Mouse (Mus musculus): ENCODE results near the gene Zfp800. TPM values are rescaled to one million over a fixed set of nuclear protein-coding genes. Genes with fewer than 3 reads are reported as not detected.

The Zfp800 gene
- 27.9 and 29.8 TPM in 2 replicates for total RNA-seq (2023)

GRCm38 (mm10) chr6:28397681-28398203 lies at the start of gene Zfp800:
TSS of gene Zfp800 (minus strand) at chr6:28398005.

GRCm38 (mm10) chr6:28428290-28428689 lies 30.5 kb upstream of the Zfp800 start, which contains the start of gene Gcc1:
TSS of gene Gcc1 (minus strand) at chr6:28428390.

GRCm38 (mm10) chr6:28427096-28427839 lies 29.5 kb upstream of the Zfp800 start, which contains the start of gene Fscn3:
TSS of gene Fscn3 (plus strand) at chr6:28427789.

GRCm38 (mm10) chr6:28423313-28423712 lies 25.5 kb upstream of the Zfp800 start, which contains the start of gene Arf5:
TSS of gene Arf5 (plus strand) at chr6:28423560.

Other genes starting within 250 kb of the Zfp800 start
- gene Arf5, start 25.6 kb upstream of the Zfp800 start, total RNA-seq (2023), result 154 and 176 TPM in 2 replicates
- 0.32 TPM in 1 of 2 replicates, not detected in the other for gene Fscn3, start 29.8 kb upstream of the Zfp800 start, total RNA-seq (2023)
- 21.9 and 29.8 TPM in 2 replicates for gene Gcc1, start 30.4 kb upstream of the Zfp800 start, total RNA-seq (2023)
- gene Pax4, start 51.3 kb upstream of the Zfp800 start, total RNA-seq (2023), result not detected in 2 replicates
- gene Snd1, start 77.1 kb upstream of the Zfp800 start, total RNA-seq (2023), result 58.4 and 86.1 TPM in 2 replicates